Mouse (Mus musculus): ENCODE data around the gene Gm28372. TPM values are rescaled to one million over a fixed set of nuclear protein-coding genes. Genes with fewer than 3 reads are reported as not detected.

Gm28372 gene
- polyA plus RNA-seq, 1 experiment from 2014 or later = 0.25 TPM

Other genes with a start within 250 kb of the Gm28372 start
- 458 and 483 TPM in 2 replicates for gene Snrpb, start 225.8 kb upstream of the Gm28372 start, polyA plus RNA-seq (2015; fragmentation: Nextera tagmentation; extraction: Ambion mirVana)
- gene Tmc2, start 210.0 kb upstream of the Gm28372 start, polyA plus RNA-seq (2015; fragmentation: Nextera tagmentation; extraction: Ambion mirVana) = not detected in 2 replicates
- 239 and 271 TPM in 2 replicates for gene Nop56, start 130.8 kb upstream of the Gm28372 start, polyA plus RNA-seq (2015; fragmentation: Nextera tagmentation; extraction: Ambion mirVana)
- gene Idh3b, start 120.7 kb upstream of the Gm28372 start, polyA plus RNA-seq (2015; fragmentation: Nextera tagmentation; extraction: Ambion mirVana) = 165 TPM in 2 replicates
- 3.8 and 4.0 TPM in 2 replicates for gene Ebf4, start 110.1 kb upstream of the Gm28372 start, polyA plus RNA-seq (2015; fragmentation: Nextera tagmentation; extraction: Ambion mirVana)
- 14.6 and 15.2 TPM in 2 replicates for gene Cpxm1, start 7.7 kb upstream of the Gm28372 start, polyA plus RNA-seq (2015; fragmentation: Nextera tagmentation; extraction: Ambion mirVana)
- gene 1700020A23Rik, start within 50 bp of the Gm28372 start, polyA plus RNA-seq (2015; fragmentation: Nextera tagmentation; extraction: Ambion mirVana) = 0.42 and 0.45 TPM in 2 replicates
- gene Tmem239, start 1.2 kb downstream of the Gm28372 start, polyA plus RNA-seq (2015; fragmentation: Nextera tagmentation; extraction: Ambion mirVana) = not detected in 2 replicates
- 116 and 119 TPM in 2 replicates for gene Vps16, start 19.1 kb downstream of the Gm28372 start, polyA plus RNA-seq (2015; fragmentation: Nextera tagmentation; extraction: Ambion mirVana)
- gene Pced1a, start 19.5 kb downstream of the Gm28372 start, polyA plus RNA-seq (2015; fragmentation: Nextera tagmentation; extraction: Ambion mirVana) = 12.4 and 12.8 TPM in 2 replicates
- 146 and 160 TPM in 2 replicates for gene Ptpra, start 45.0 kb downstream of the Gm28372 start, polyA plus RNA-seq (2015; fragmentation: Nextera tagmentation; extraction: Ambion mirVana)
- gene Mrps26, start 158.5 kb downstream of the Gm28372 start, polyA plus RNA-seq (2015; fragmentation: Nextera tagmentation; extraction: Ambion mirVana) = 77.8 and 82.3 TPM in 2 replicates
- gene Oxt, start 170.9 kb downstream of the Gm28372 start, polyA plus RNA-seq (2015; fragmentation: Nextera tagmentation; extraction: Ambion mirVana) = 1.4 and 2.6 TPM in 2 replicates
- 5.4 and 49.3 TPM in 2 replicates for gene Avp, start 177.3 kb downstream of the Gm28372 start, polyA plus RNA-seq (2015; fragmentation: Nextera tagmentation; extraction: Ambion mirVana)
- 14.1 and 15.4 TPM in 2 replicates for gene Fastkd5, start 224.8 kb downstream of the Gm28372 start, polyA plus RNA-seq (2015; fragmentation: Nextera tagmentation; extraction: Ambion mirVana)
- 12.7 and 12.9 TPM in 2 replicates for gene Ubox5, start 224.8 kb downstream of the Gm28372 start, polyA plus RNA-seq (2015; fragmentation: Nextera tagmentation; extraction: Ambion mirVana)
- 9.2 and 10.0 TPM in 2 replicates for gene Lzts3, start 237.6 kb downstream of the Gm28372 start, polyA plus RNA-seq (2015; fragmentation: Nextera tagmentation; extraction: Ambion mirVana)

All from forebrain, embryonic 15.5 days (tissue).